Mouse (Mus musculus) spleen, adult 2 months (tissue): ENCODE data around the gene Grtp1.

Experiments
- CTCF ChIP-seq: fragments of 200-500 bp; IDR thresholded peaks from 2 replicates; pipeline ENCODE4 v1.5.1; 2011; ENCODE audit warnings: mild to moderate bottlenecking, inconsistent platforms; ENCODE audit not compliant: insufficient read depth, insufficient read length, insufficient replicate concordance; ENCODE audit errors: extremely low read depth
- POLR2A ChIP-seq: fragments of 200-500 bp; IDR thresholded peaks from 2 replicates; pipeline ENCODE4 v1.6.1; 2011; ENCODE audit warnings: low read depth, low read length, inconsistent platforms

- TF ChIP-seq CTCF (no peak), POLR2A (no peak)
Observed at GRCm38 (mm10) chr8:13200301-13201012, at the start of gene Grtp1.
